Mouse (Mus musculus) layer of hippocampus, adult 9-10 months (tissue): ENCODE results near the gene Atn1.
"Not testable (repeated sequence)": the region's sequence is repeated elsewhere in the genome, so short reads cannot be mapped to it uniquely, and the experiment has no call there.

Source experiments
- DNase-seq: peaks from one replicate; pipeline ENCODE4 v3.0.0; 2022; ENCODE audit warnings: low spot score

Atn1 gene

GRCm38 (mm10) chr6:124755831-124756595 lies at the start of gene Atn1, which contains the start of gene Gm45234:
Atn1 (minus strand) TSS chr6:124756524.
Gm45234 (minus strand) TSS chr6:124756021.
- DNase-seq = no peak

GRCm38 (mm10) chr6:124805341-124806321 lies 49.3 kb upstream of the Atn1 start:
- DNase-seq = peak; percentile 90

- DNase-seq = no peak
These were observed 48.0 kb upstream of the Atn1 start for GRCm38 (mm10) chr6:124804341-124804740.

- DNase-seq = not testable (repeated sequence)
These were observed 47.4 kb upstream of the Atn1 start for GRCm38 (mm10) chr6:124803691-124804090.

GRCm38 (mm10) chr6:124803061-124803460 lies 46.7 kb upstream of the Atn1 start:
- DNase-seq = no peak

- DNase-seq = not testable (repeated sequence)
These were observed 46.1 kb upstream of the Atn1 start for GRCm38 (mm10) chr6:124802400-124802799.

GRCm38 (mm10) chr6:124796200-124796599 lies 39.9 kb upstream of the Atn1 start:
- DNase-seq = no peak

- DNase-seq = no peak
These were observed 39.5 kb upstream of the Atn1 start for GRCm38 (mm10) chr6:124795781-124796180.

GRCm38 (mm10) chr6:124791911-124792310 lies 35.6 kb upstream of the Atn1 start:
- DNase-seq = no peak

- DNase-seq = no peak
These were observed 33.8 kb upstream of the Atn1 start for GRCm38 (mm10) chr6:124790121-124790520.

GRCm38 (mm10) chr6:124789519-124789918 lies 33.2 kb upstream of the Atn1 start:
- no peak for DNase-seq

GRCm38 (mm10) chr6:124787722-124788121 lies 31.4 kb upstream of the Atn1 start:
- DNase-seq = no peak

- no peak for DNase-seq
These were observed 30.6 kb upstream of the Atn1 start for GRCm38 (mm10) chr6:124786756-124787420.

- no peak for DNase-seq
These were observed 26.1 kb upstream of the Atn1 start for GRCm38 (mm10) chr6:124782436-124782835.

GRCm38 (mm10) chr6:124780917-124781316 lies 24.6 kb upstream of the Atn1 start:
- no peak for DNase-seq

- DNase-seq = no peak
These were observed 23.7 kb upstream of the Atn1 start for GRCm38 (mm10) chr6:124779984-124780416.

- DNase-seq = no peak
These were observed 23.1 kb upstream of the Atn1 start, which contains the start of gene Lrrc23 for GRCm38 (mm10) chr6:124779222-124779983. Lrrc23 (minus strand) TSS chr6:124779727.

GRCm38 (mm10) chr6:124770511-124770910 lies 14.2 kb upstream of the Atn1 start:
- no peak for DNase-seq

- DNase-seq = no peak
These were observed 13.7 kb upstream of the Atn1 start for GRCm38 (mm10) chr6:124770013-124770412.

- no peak for DNase-seq
These were observed 12.9 kb upstream of the Atn1 start, which contains the start of gene Eno2 for GRCm38 (mm10) chr6:124769101-124769765. Eno2 (minus strand) TSS chr6:124769673.

- no peak for DNase-seq
These were observed 12.3 kb upstream of the Atn1 start for GRCm38 (mm10) chr6:124768704-124769044.
